Mouse (Mus musculus): ENCODE results near the gene 6430571L13Rik. TPM values are rescaled to one million over a fixed set of nuclear protein-coding genes. Genes with fewer than 3 reads are reported as not detected.

The 6430571L13Rik gene
- total and polyA plus RNA-seq, 2 experiments = 0.46 to 1.6 TPM

GRCm38 (mm10) chr9:107296501-107296965 lies 43.9 kb upstream of the 6430571L13Rik start:
- TF ChIP-seq CTCF (IDR thresholded peaks at IDR 0.05; ENCODE audit: low read depth, low read length) = no peak
- TF ChIP-seq POLR2A (IDR thresholded peaks at IDR 0.05; ENCODE audit: extremely low read depth, insufficient read depth, low read length) = peak; percentile 54; the same call in 1 of the 2 replicates
- peaks cover 27% of the 10 kb centered on the region; the same call in 1 of the 2 replicates for H3K4me1 ChIP-seq (ENCODE audit: control insufficient read depth, insufficient read depth, low read length)
- H3K27ac ChIP-seq (replicated peaks; ENCODE audit: insufficient read depth, low read depth, low read length) = peak overlapping the region; percentile 99
- H3K79me2 ChIP-seq (ENCODE audit: control insufficient read depth, insufficient read depth, low read length) = peaks cover 12% of the 10 kb centered on the region; the same call in 1 of the 2 replicates
- WGBS = under 1% methylated on average over 31 of the region's 31 CpGs
- H3K36me3 ChIP-seq (ENCODE audit: control insufficient read depth, insufficient read depth, low read length) = peaks cover 18% of the 10 kb centered on the region; the same call in 1 of the 2 replicates
- H3K4me3 ChIP-seq (ENCODE audit: insufficient read depth, low read depth, low read length) = peak overlapping the region; percentile 67
- DNase-seq (ENCODE audit: extremely low read depth, low read depth, low spot score) = peak; percentile 98
- H3K27me3 ChIP-seq (ENCODE audit: control insufficient read depth, insufficient read depth, low read length) = no peaks in the 10 kb centered on the region
- peak overlapping the region; percentile 83 for H3K9ac ChIP-seq (ENCODE audit: low read depth, low read length)

GRCm38 (mm10) chr9:107297059-107297458 lies 43.3 kb upstream of the 6430571L13Rik start:
- Histone ChIP-seq H3K79me2 (ENCODE audit: control insufficient read depth, insufficient read depth, low read length) (peaks cover 12% of the 10 kb centered on the region; the same call in 1 of the 2 replicates), H3K4me1 (ENCODE audit: control insufficient read depth, insufficient read depth, low read length) (peaks cover 31% of the 10 kb centered on the region), H3K27me3 (ENCODE audit: control insufficient read depth, insufficient read depth, low read length) (no peaks in the 10 kb centered on the region), H3K27ac (replicated peaks; ENCODE audit: insufficient read depth, low read depth, low read length) (peak overlapping the region; percentile 99), H3K4me3 (ENCODE audit: insufficient read depth, low read depth, low read length) (peak overlapping the region; percentile 66), H3K9ac (ENCODE audit: low read depth, low read length) (peak overlapping the region; percentile 83), H3K36me3 (ENCODE audit: control insufficient read depth, insufficient read depth, low read length) (peaks cover 23% of the 10 kb centered on the region)
- 2% methylated on average over 16 of the region's 16 CpGs for WGBS
- TF ChIP-seq CTCF (IDR thresholded peaks at IDR 0.05; ENCODE audit: low read depth, low read length) (no peak), POLR2A (IDR thresholded peaks at IDR 0.05; ENCODE audit: extremely low read depth, insufficient read depth, low read length) (no peak)
- peak; percentile 84 for DNase-seq (ENCODE audit: extremely low read depth, low read depth, low spot score)

GRCm38 (mm10) chr9:107297658-107298057 lies 42.7 kb upstream of the 6430571L13Rik start:
- peak; percentile 54 for DNase-seq (ENCODE audit: extremely low read depth, low read depth, low spot score)
- Histone ChIP-seq H3K9ac (ENCODE audit: low read depth, low read length) (peak overlapping the region; percentile 83), H3K36me3 (ENCODE audit: control insufficient read depth, insufficient read depth, low read length) (peaks cover 23% of the 10 kb centered on the region), H3K79me2 (ENCODE audit: control insufficient read depth, insufficient read depth, low read length) (peaks cover 12% of the 10 kb centered on the region; the same call in 1 of the 2 replicates), H3K27me3 (ENCODE audit: control insufficient read depth, insufficient read depth, low read length) (no peaks in the 10 kb centered on the region), H3K27ac (replicated peaks; ENCODE audit: insufficient read depth, low read depth, low read length) (peak overlapping the region; percentile 99), H3K4me1 (ENCODE audit: control insufficient read depth, insufficient read depth, low read length) (peaks cover 34% of the 10 kb centered on the region), H3K4me3 (ENCODE audit: insufficient read depth, low read depth, low read length) (peak overlapping the region; percentile 66)
- WGBS = 24% methylated on average over 4 of the region's 4 CpGs
- TF ChIP-seq CTCF (IDR thresholded peaks at IDR 0.05; ENCODE audit: low read depth, low read length) = no peak
- TF ChIP-seq POLR2A (IDR thresholded peaks at IDR 0.05; ENCODE audit: extremely low read depth, insufficient read depth, low read length) = no peak

DNA sequence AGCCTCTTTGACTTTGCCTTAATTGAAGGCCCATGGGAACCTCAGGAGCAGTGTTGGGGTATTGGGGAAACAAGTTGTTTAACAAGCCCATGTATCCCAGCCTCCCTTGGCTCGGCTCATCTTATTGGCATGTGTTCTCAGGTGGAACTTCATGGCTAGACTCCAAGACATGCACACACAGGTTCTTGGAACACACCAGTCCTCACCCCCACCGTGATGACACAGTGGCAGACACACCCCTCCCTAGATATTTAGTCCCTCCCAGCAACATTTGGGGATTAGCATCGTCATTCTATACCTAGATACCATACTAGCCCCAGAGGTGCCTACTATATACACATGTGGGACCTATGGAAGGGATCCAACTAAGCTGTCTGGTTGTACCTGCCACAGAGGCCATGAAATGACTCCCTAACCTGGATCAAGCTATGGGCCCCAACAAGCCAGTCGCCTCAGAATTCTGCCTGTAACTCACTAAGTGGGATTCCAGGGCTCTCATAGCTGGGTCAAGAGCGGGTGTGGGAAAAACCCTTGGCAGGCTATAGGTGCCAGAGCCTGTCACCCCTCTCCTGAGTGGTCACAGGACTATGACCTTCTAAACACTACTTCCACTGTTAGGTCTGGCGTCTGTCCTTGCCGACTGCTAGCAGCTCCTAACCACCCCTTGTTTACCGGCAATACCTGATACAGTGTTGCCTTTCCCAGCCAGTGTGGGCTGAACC lies 42.2 kb upstream of the 6430571L13Rik start:
- H3K27me3 ChIP-seq (ENCODE audit: control insufficient read depth, insufficient read depth, low read length) = no peaks in the 10 kb centered on the region
- 14% methylated on average over 8 of the region's 8 CpGs for WGBS
- peak overlapping the region; percentile 83 for H3K9ac ChIP-seq (ENCODE audit: low read depth, low read length)
- H3K36me3 ChIP-seq (ENCODE audit: control insufficient read depth, insufficient read depth, low read length) = peaks cover 23% of the 10 kb centered on the region
- peak overlapping the region; percentile 66 for H3K4me3 ChIP-seq (ENCODE audit: insufficient read depth, low read depth, low read length)
- H3K79me2 ChIP-seq (ENCODE audit: control insufficient read depth, insufficient read depth, low read length) = peaks cover 12% of the 10 kb centered on the region; the same call in 1 of the 2 replicates
- peak overlapping the region; percentile 99 for H3K27ac ChIP-seq (replicated peaks; ENCODE audit: insufficient read depth, low read depth, low read length)
- TF ChIP-seq POLR2A (IDR thresholded peaks at IDR 0.05; ENCODE audit: extremely low read depth, insufficient read depth, low read length) = no peak
- no peak for TF ChIP-seq CTCF (IDR thresholded peaks at IDR 0.05; ENCODE audit: low read depth, low read length)
- H3K4me1 ChIP-seq (ENCODE audit: control insufficient read depth, insufficient read depth, low read length) = peaks cover 39% of the 10 kb centered on the region
- DNase-seq (ENCODE audit: extremely low read depth, low read depth, low spot score) = peak; percentile 88

DNA sequence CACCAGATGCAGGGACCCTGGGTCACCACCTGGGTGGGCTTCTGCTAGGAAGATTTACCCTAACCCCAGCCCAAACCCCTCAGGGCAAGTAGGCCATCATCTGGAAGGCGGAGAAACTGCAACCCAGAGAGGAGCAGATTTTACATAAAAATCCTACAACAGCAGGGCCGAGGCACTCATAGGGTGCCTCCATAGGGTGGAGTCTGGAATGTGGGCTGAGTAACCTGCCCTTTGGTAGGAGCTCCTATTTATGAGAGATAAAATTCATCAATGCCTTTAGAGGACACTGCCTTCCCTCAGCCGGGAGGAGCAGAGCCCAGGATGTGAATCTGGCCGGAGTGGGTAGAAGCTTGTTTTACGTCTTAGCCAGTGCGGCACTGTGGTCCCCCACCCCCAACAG lies 41.5 kb upstream of the 6430571L13Rik start:
- Histone ChIP-seq H3K4me1 (ENCODE audit: control insufficient read depth, insufficient read depth, low read length) (peaks cover 46% of the 10 kb centered on the region), H3K27me3 (ENCODE audit: control insufficient read depth, insufficient read depth, low read length) (no peaks in the 10 kb centered on the region), H3K27ac (replicated peaks; ENCODE audit: insufficient read depth, low read depth, low read length) (peak overlapping the region; percentile 99), H3K4me3 (ENCODE audit: insufficient read depth, low read depth, low read length) (peak overlapping the region; percentile 66), H3K9ac (ENCODE audit: low read depth, low read length) (peak overlapping the region; percentile 83), H3K36me3 (ENCODE audit: control insufficient read depth, insufficient read depth, low read length) (peaks cover 23% of the 10 kb centered on the region), H3K79me2 (ENCODE audit: control insufficient read depth, insufficient read depth, low read length) (peaks cover 12% of the 10 kb centered on the region; the same call in 1 of the 2 replicates)
- DNase-seq (ENCODE audit: extremely low read depth, low read depth, low spot score) = peak; percentile 53
- TF ChIP-seq CTCF (IDR thresholded peaks at IDR 0.05; ENCODE audit: low read depth, low read length) (no peak), POLR2A (IDR thresholded peaks at IDR 0.05; ENCODE audit: extremely low read depth, insufficient read depth, low read length) (0 out of 2 replicates have a peak, but pooled peaks have one; percentile 9)
- WGBS = 20% methylated on average over 6 of the region's 6 CpGs

Data from liver, adult 2 months (tissue).